Mouse (Mus musculus): ENCODE results near the gene St6gal1. TPM values are rescaled to one million over a fixed set of nuclear protein-coding genes. Genes with fewer than 3 reads are reported as not detected.

St6gal1 gene
- total RNA-seq, 2 experiments from 2014 or later: 14.4 to 17.9 TPM

DNA sequence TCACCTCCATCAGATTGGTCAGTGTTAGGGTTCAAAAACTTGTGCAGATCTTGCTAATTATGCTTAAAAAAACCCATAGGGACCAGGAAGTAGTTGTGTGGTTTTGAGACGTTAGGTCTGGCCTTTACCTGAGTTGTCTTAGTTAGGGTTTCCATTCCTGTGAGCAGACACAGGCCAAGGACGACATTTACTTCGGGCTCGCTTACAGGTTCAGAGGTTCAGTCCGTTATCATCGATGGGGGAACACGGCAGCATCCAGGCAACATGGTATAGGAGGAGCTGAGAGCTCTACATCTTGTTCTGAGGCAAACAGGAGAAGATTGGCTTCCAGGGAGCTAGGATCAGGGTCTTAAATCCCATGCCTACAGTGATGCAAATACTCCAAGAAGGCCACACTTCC, 102.7 kb downstream of the St6gal1 start:
- DNase-seq: no peak
- intact Hi-C loops (cut with DNase I): no loop called here

DNA sequence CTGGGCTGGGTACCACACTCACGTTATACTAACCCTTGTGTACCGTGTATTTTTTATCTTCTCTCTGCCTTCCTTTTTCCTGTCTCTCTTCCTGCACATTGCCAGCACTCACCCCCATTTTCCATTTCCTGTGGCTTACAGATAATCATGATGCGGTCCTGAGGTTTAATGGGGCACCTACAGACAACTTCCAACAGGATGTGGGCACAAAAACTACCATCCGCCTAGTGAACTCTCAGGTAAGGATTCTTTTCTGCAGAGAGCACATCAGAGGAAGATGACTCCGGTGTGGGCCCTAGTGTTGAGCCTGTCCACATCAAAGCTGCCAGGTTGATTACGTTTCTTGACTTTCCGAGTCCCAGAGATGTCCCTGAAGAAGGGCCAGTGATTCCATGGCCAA, 103.7 kb downstream of the St6gal1 start:
- DNase-seq: no peak
- intact Hi-C loops (cut with DNase I): no loop called here

GRCm38 (mm10) chr16:23332136-23332535, 107.6 kb downstream of the St6gal1 start:
- intact Hi-C loops (cut with DNase I): no loop called here
- no peak for DNase-seq

DNA sequence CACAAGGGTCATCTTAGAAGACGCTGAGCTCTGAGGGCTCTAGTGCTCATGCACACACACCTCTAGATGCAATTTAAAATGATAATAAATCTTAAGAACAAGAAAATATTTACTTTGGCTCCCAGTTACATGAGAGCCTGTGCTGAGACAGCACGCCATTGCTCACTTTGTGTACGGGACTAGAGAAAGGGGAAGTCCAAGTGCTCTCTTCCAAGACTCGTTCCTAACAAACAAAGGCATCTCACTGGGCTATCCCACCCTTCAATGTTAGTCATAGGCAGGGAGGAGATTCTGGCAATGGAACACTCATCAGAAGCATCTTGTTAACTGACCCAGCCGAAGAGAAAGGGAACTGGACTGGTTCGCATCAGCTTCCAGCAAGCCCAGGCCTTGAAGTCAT, 108.1 kb downstream of the St6gal1 start:
- peak in 1 of 2 experiments; percentile 37 for DNase-seq
- intact Hi-C loops (cut with DNase I): no loop called here

- intact Hi-C loops (cut with DNase I): no loop called here
- DNase-seq: no peak
These were observed 109.5 kb downstream of the St6gal1 start for GRCm38 (mm10) chr16:23333875-23334551.

DNA sequence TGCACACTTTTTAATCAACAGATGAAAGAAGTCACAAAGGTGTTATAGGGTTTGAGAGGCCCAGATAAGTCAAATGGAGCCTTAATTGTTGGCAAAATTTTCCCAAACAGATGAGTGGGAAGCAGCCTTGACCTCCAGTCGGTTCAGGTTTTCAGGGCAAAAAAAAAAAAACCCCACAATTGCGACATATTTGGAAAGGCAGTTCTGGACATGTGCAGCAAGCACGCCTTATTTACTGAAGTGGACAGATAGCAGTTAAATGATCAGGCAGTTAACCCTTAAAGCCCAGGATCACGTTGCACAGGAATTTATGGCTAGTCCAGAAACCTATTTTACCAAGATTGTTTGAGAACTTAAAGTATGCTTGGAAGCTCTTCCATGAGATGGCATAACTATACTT, 112.8 kb downstream of the St6gal1 start:
- DNase-seq: no peak
- intact Hi-C loops (cut with DNase I): no loop called here

DNA sequence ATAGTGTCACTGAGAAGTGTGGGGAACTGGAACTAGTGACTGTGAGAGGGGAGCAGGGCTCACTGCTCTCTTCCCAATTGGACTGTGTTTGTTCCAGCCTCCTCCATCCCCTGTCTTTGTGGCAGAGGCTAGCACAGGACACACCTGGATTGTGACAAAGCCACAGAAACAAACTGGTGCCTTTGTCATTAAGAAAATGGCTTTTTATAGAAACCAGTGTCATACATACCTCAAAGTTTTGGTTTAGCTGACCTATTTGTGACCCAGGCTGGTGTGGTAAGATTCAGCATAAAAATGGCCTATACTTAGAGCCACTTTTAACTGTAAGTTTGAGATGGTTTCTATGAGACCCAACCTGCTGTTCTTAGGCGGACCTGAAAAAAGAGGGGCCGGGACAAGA, 116.7 kb downstream of the St6gal1 start:
- intact Hi-C loops (cut with DNase I): no loop called here
- no peak for DNase-seq

GRCm38 (mm10) chr16:23350802-23351201, 126.3 kb downstream of the St6gal1 start:
- peak; percentile 17 to 30 for DNase-seq
- intact Hi-C loops (cut with DNase I): no loop called here

GRCm38 (mm10) chr16:23361031-23361430, 136.5 kb downstream of the St6gal1 start:
- peak; percentile 43 to 63 for DNase-seq
- intact Hi-C loops (cut with DNase I): no loop called here

- intact Hi-C loops (cut with DNase I): no loop called here
- DNase-seq: peak in 1 of 2 experiments; percentile 40
These were observed 137.0 kb downstream of the St6gal1 start for GRCm38 (mm10) chr16:23361434-23361970.

DNA sequence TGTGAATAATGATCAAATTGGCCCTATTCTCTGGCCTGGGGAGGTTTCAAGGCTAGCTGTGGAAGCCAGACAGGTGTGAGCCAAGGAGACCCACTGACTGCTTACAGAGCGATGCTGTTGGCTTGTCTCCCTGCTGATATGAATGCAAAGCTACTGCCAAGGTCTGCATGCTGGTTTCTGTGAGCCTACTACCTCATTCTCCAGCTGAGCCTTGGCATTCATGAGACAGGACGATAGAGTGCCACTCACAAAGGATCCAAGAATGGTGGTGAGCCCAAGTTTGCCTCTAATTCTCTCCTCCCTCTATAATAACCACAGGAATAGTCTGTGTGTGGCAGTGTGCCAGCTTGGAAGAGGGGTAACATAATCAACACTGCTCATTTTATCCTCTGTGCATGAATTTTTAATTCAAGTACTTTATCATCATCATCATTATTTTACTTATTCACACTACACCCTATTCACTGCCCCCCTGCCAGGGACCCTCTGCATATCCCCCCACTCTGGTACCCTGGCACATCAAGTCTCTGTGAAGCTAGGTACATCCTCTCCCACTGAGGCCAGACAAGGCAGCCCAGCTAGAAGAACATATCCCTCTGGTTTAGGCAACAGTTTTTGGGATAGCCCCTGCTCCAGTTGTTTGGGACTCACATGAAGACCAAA, 139.9 kb downstream of the St6gal1 start:
- DNase-seq: no peak
- intact Hi-C loops (cut with DNase I): no loop called here

DNA sequence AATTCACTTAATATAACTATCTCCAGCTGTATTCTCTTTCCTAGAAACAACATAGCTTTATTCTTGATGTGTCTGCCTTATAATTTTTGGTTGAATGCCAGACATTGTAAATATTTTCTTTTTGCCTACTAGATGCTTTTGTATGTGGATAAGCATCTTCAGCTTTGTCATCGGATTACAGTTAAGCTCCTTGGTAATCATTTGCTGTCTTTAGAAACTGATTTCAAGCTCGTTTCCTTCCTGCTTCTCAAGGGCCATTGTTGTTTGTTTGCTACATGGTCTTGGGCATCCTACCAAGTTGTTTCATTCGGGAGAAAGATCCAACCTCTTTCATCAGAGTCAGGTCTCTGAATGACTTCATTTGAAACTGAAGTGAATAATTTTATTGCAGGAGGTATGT, 144.6 kb downstream of the St6gal1 start:
- DNase-seq: no peak
- intact Hi-C loops (cut with DNase I): no loop called here

DNA sequence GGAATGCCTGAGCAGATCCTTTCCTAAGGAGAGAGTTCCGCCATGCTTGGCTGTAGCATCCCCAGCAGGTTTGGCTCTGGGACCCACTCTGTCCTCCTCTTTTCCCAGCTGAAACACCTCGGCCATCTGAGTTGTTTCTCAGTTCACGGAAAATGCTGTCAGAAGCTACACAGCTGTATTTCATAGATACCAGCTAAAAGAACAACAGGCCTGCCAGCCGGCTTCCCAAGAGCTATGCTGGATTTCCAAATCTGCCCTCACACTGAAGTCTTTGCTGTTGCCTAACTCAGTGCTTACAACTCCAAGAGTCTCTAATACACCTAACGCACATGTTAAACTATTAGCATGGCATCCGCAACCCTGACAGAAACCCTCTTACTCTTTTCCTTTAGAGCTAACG, 146.2 kb downstream of the St6gal1 start:
- intact Hi-C loops (cut with DNase I): no loop called here
- no peak for DNase-seq

- intact Hi-C loops (cut with DNase I): no loop called here
- DNase-seq: peak; percentile 34 to 39
These were observed 147.8 kb downstream of the St6gal1 start for GRCm38 (mm10) chr16:23372340-23372739.

- intact Hi-C loops (cut with DNase I): no loop called here
- no peak for DNase-seq
These were observed 149.5 kb downstream of the St6gal1 start for GRCm38 (mm10) chr16:23374068-23374467.

DNA sequence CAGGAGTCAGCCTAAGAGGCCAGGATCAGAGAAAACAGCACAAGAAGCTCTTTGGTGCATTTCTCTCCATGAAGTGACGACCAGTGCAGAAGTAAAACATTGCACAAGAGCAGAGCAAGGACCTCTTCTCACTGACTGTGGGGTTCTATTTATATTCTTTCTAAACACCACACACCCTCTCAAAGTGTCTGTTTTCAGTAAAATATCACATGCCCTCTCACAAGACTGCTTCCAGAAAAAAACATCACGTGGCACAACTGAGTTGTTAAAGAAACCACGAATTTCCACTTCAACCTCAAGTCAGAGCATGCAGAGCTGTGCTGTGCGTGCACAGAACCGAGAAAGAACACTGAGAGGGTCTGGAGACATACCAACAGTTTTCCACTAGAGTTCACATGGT, 150.4 kb downstream of the St6gal1 start:
- peak; percentile 11 to 15 for DNase-seq
- intact Hi-C loops (cut with DNase I): no loop called here

GRCm38 (mm10) chr16:23376189-23376588, 151.6 kb downstream of the St6gal1 start:
- intact Hi-C loops (cut with DNase I): no loop called here
- peak in 1 of 2 experiments; percentile 25 for DNase-seq

- no peak for DNase-seq
- intact Hi-C loops (cut with DNase I): no loop called here
These were observed 155.1 kb downstream of the St6gal1 start for GRCm38 (mm10) chr16:23379536-23380230.

- DNase-seq: no peak
- intact Hi-C loops (cut with DNase I): no loop called here
These were observed 159.8 kb downstream of the St6gal1 start for GRCm38 (mm10) chr16:23384304-23384703.

GRCm38 (mm10) chr16:23397931-23398330, 173.4 kb downstream of the St6gal1 start:
- intact Hi-C loops (cut with DNase I): no loop called here
- no peak for DNase-seq

DNA sequence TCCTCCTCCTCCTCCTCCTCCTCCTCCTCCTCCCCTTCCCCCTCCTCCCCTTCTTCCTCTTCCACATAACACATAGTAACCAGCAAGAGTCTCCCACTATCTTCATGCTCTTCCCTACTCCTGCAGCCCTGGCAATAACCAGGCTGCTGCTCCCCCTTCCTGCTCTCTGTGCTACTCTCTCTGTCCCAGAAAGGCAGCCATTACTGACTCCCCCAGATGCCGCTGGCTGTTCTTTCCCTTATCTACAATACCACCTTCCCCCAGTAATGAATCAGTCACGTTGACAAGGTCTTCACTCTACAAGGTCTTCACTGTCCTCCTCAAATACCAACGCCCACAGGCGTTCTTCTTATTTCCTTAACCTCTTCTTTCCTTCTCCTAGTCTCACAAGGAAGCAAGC, 176.9 kb downstream of the St6gal1 start:
- intact Hi-C loops (cut with DNase I): loop anchor here (5.0 kb wide), 2 partner anchors 119 to 314 kb away; no protein-coding TSS in a partner anchor
- DNase-seq: no peak

Measured in heart, postnatal 10 days (tissue).